ENCODE assay signal across 23 mouse cellular contexts in the genomic region with DNA sequence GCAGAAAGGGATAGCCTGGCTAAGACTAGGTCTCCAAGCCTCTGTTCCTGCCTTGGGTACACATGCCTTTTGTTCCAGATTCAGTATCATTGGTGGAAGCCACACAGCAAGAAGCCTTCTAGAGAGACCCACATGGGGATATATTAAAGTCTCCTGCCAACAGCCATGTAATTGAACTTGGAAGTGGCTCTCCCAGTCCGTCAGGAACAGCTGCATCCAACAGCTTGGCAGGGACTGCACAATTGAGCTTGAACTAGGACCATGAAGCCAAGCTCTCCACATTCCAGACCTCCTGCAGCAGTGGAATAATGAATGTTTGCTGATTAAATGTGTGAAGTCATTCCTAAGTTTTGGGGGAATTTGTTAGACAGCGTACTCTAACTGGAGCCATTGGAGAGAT.
DNase-seq lines count a peak whose midpoint lies in the region; ATAC-seq and TF ChIP-seq lines count a peak whose summit lies in the region.
"Had no signal": no experiment of that assay in that cellular context is flagged by ENCODE, and none has a peak within 500 bp of the region (broad histone marks: within the 10 kb centered on the region; RNA-seq: fewer than 3 reads in every experiment).

No protein-coding gene starts in this region.

- ATAC-seq in midbrain, postnatal 0 days (ENCODE audit: low FRiP score), result no peak
- ATAC-seq in midbrain, embryonic 15.5 days (replicated peaks), result no peak
- ATAC-seq: CD4-positive, CD25-positive, alpha-beta regulatory T cell, adult 4 months; forebrain, embryonic 15.5 days; Patski had no signal

- WGBS in midbrain, postnatal 0 days, result 57% methylated on average over 2 of the region's 2 CpGs
- WGBS in midbrain, embryonic 15.5 days, result 63% methylated on average over 2 of the region's 2 CpGs

- H3K36me3 ChIP-seq in midbrain, postnatal 0 days (ENCODE audit: insufficient read depth, low read length), result no peaks in the 10 kb centered on the region
- H3K36me3 ChIP-seq in midbrain, embryonic 15.5 days (replicated peaks), result no peaks in the 10 kb centered on the region
- H3K36me3 ChIP-seq: forebrain, embryonic 15.5 days; midbrain, embryonic 10.5 days had no signal

- no peak for TF ChIP-seq CTCF in midbrain, postnatal 0 days (IDR thresholded peaks at IDR 0.05)

- H3K4me2 ChIP-seq in midbrain, postnatal 0 days (ENCODE audit: low read depth, low read length, poor library complexity, severe bottlenecking), result no peak overlapping the region
- no peak overlapping the region for H3K4me2 ChIP-seq in midbrain, embryonic 15.5 days
- H3K4me2 ChIP-seq: forebrain, embryonic 15.5 days had no signal

- intact Hi-C loops in heart, postnatal 25 days (cut with DNase I), result no loop called here

- DNase-seq in cerebellum, postnatal 10 days, result peak; percentile 32 to 48
- DNase-seq in cerebellum, adult 9-10 months, result no peak
- peak; percentile 3 to 42 for DNase-seq in heart, adult 18-20 months
- DNase-seq in heart, postnatal 25 days (ENCODE audit: low spot score), result no peak
- DNase-seq in layer of hippocampus, postnatal 10 days (ENCODE audit: low spot score in 2 of 2), result peak; percentile 13 to 16
- DNase-seq in layer of hippocampus, adult 9-11 months, result no peak
- DNase-seq in midbrain, postnatal 0 days (ENCODE audit: low spot score), result peak; percentile 69
- DNase-seq: adrenal gland, postnatal 14 days; cerebellum, adult 11-12 months; cerebellum, postnatal 36 days; kidney, adult 9 months; kidney, postnatal 25 days; retina, postnatal 1 day; thymus, postnatal 14 days had no signal

- no peak overlapping the region for H3K27ac ChIP-seq in midbrain, postnatal 0 days (ENCODE audit: low read depth, low read length)
- no peak overlapping the region for H3K27ac ChIP-seq in midbrain, embryonic 15.5 days
- H3K27ac ChIP-seq: forebrain, embryonic 15.5 days; heart, adult 2 months; liver, embryonic 14.5 days; macrophage; midbrain, embryonic 10.5 days had no signal

- H3K4me1 ChIP-seq in midbrain, postnatal 0 days (ENCODE audit: insufficient read depth, low read length), result no peaks in the 10 kb centered on the region
- peaks cover 9% of the 10 kb centered on the region; the same call in 1 of the 2 replicates for H3K4me1 ChIP-seq in midbrain, embryonic 15.5 days

- H3K9me3 ChIP-seq in midbrain, postnatal 0 days (ENCODE audit: low read length), result no peaks in the 10 kb centered on the region
- no peaks in the 10 kb centered on the region for H3K9me3 ChIP-seq in midbrain, embryonic 15.5 days
- H3K9me3 ChIP-seq: forebrain, embryonic 15.5 days; midbrain, embryonic 10.5 days had no signal

- H3K4me3 ChIP-seq in midbrain, postnatal 0 days (ENCODE audit: low read depth, low read length), result no peak overlapping the region
- H3K4me3 ChIP-seq in midbrain, embryonic 15.5 days, result no peak overlapping the region
- H3K4me3 ChIP-seq: erythroblast, embryonic 14.5 days; forebrain, embryonic 15.5 days; heart, adult 2 months; midbrain, embryonic 10.5 days had no signal

- H3K27me3 ChIP-seq in midbrain, postnatal 0 days (ENCODE audit: insufficient read depth, low read length), result 0 out of 2 replicates have a peak, but pooled peaks cover 4% of the 10 kb centered on the region
- H3K27me3 ChIP-seq in midbrain, embryonic 15.5 days (replicated peaks), result no peaks in the 10 kb centered on the region
- H3K27me3 ChIP-seq: forebrain, embryonic 15.5 days; Patski had no signal

- no peak overlapping the region for H3K9ac ChIP-seq in midbrain, postnatal 0 days (replicated peaks; ENCODE audit: low read length, poor library complexity, severe bottlenecking)
- no peak overlapping the region for H3K9ac ChIP-seq in midbrain, embryonic 15.5 days
- H3K9ac ChIP-seq: forebrain, embryonic 15.5 days; liver, embryonic 14.5 days had no signal

Comparison
In these comparisons a context has a peak if more than half of its experiments do, and no peak if none do; other contexts are left out.
1. DNase-seq: peak in cerebellum, postnatal 10 days (2 of 2), heart, adult 18-20 months (2 of 2), layer of hippocampus, postnatal 10 days (2 of 2) and midbrain, postnatal 0 days (single experiment); none in cerebellum, adult 9-10 months (single experiment), heart, postnatal 25 days (single experiment) and layer of hippocampus, adult 9-11 months (single experiment).